Mouse (Mus musculus) spleen, embryonic (tissue): Measurements from ENCODE around the gene Map2.

ENCODE experiments used
- CTCF ChIA-PET: fragments of 350-600 bp; sonication (Branson Sonifier 250); formaldehyde crosslinking; loops from one replicate; lab custom pipeline; 2022; lab: Charles Lee

Gene Map2

GRCm38 (mm10) chr1:66175041-66175665 lies at the start of gene Map2:
TSS of gene Map2 (plus strand) at chr1:66175273.
- CTCF ChIA-PET = no interaction called here

GRCm38 (mm10) chr1:66133014-66133413 lies 42.1 kb upstream of the Map2 start:
- CTCF ChIA-PET = no interaction called here

DNA sequence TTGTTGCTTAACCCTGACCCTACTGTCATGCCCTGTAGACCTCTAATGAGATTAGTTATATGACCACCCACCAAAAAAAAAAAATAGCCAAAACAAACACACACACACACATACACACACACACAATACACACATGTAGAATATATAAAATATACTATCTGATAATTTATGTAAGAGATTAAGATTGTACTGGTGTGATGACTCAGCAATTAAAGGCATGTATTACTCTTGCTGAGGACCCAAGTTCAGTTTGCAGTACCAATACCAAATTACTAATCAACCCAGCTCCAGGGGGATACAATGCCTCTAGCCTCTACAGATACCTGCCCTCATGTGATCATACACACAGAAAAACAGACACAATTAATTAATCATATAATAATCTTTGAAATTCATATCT lies 39.7 kb upstream of the Map2 start:
- CTCF ChIA-PET = no interaction called here

DNA sequence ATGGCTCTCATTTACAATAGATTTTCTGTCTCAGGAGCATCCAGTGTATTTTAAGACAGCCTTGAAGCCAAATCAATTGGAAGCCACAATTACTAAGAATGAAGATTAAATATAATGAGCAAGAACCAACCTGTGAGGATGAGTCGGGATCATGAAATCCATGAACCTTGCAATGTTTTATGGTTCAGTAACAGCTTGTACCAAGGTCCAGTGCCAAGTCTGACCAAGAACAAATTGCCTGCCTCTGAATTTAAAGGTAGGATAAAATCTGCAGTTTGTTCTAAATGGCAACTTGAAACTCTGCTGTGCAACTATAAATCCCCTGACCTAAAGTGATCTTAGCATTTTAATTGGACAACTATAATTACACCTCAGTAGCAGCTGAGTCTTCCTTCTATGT lies 34.4 kb upstream of the Map2 start:
- CTCF ChIA-PET = no interaction called here

DNA sequence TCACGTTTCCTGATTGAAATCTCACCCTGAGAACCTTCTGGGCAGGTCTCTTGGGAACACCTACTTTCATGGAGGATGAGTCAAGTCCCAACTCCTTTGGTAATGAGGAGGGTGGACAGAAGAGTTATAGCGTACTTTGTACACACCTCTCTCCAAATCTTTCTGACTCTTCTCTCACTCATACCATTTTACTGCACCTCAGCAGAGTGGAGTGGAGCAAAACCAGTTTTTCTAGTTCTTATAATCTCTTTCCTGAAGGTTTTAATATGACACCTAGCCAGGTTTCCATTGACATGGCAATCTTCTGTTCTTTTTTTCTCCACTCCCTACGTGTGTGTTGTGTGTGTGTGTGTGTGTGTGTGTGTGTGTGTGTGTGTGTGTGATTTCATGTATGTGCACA lies 29.9 kb upstream of the Map2 start:
- CTCF ChIA-PET = no interaction called here

DNA sequence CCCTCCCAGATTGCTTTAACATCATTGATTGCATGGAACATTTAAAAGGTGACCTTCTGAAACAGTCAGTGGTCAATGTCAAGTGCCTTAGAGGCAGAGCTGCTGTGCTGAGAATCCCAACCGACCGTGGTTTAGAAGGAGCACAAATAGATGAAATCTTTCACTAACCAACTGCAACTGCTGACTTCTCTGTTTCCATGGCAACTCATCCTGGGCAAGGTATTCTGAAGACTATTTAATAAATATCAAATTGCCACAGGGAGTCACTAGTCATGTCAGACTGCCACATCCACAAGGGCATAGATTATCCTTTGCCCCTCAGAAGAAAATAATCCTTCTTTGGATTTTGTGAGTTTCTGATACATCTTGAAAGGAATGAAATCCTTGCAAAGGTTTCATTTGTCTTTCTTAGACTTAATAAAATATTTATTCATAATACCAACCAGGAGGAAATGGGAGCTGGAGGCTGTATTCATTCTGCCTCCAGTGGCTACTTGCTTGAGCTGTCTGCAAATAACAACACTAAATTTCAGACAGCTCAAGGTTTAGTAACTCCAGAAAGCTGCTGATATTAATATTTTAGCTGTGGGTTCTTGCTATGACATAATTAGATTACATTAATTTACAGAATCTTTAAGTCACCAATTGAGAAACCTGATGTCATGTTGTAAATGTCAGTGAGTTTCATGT lies 26.1 kb upstream of the Map2 start:
- CTCF ChIA-PET = no interaction called here

DNA sequence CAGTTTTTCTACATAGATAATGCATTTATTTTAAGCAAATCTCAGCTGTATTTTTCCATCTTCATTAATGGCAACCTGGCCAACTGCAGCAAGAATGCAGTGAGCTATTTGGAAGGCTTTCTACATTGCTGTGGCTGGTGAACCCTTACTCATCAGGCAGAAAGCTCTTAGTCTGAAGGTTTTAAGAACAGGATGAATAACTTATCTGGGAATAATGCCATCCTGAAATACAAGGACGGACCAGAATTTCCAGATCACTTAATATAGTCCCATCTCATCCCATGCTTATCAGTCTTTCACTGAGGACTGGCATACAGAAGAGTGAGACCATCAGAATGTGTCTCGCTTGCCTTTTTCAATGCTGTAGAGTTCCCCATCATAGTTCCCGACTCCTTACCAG lies 24.3 kb upstream of the Map2 start:
- CTCF ChIA-PET = no interaction called here

DNA sequence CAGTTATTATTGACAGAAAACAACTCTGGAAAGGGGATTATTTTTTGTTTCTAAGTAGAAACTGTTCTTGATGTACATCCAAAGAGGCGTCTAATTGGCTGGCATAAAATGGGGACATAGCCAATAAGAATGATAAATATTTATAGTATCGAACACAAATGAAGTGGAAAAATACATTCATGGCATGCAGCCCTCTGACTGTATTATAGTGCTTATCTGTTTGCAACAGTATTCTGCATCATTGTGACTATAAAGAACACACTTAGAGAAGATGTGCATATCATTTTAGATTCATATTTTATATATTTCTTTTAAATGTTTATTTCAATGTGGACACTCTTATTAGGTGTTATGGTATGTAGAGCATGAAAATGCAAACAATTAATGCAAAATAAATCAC lies 17.9 kb upstream of the Map2 start:
- CTCF ChIA-PET = no interaction called here

DNA sequence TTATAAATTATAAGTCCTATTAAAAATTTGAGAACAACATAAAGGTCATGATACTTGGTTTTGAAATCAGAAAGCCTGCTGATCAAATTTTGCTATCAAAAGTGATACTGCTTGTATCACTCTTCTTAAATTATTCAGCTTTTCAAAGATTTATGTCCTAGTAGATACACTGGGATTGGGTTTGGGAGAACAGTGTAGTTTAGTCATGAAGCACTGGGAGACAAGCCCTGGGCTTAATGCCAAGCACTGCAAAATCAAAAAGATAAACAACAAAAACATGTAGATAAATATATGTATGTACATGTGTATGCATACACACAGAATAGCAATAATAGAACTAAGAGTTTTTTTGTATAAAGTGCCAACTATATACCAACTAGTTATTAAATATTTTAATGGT lies 17.5 kb upstream of the Map2 start:
- CTCF ChIA-PET = no interaction called here

GRCm38 (mm10) chr1:66164648-66165047 lies 10.4 kb upstream of the Map2 start:
- CTCF ChIA-PET = no interaction called here

DNA sequence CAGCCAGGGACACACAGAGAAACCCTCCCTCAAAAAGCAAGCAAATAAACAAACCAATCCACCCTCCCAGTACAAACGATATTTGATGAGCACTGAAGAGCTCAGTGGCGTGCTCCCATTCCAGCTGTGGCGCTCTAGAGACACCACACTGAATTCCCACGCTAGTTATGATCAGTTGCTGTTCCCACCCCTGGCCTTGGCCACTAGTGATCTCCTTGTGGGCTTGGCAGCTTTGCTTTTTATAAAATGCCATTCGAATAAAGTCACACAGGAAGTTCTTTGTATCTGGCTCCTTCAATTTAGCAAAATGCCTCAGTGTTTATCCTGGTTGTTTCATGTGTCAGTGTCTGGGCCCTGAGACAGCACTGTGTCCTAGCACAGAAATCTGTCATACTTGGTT lies 6.4 kb upstream of the Map2 start:
- CTCF ChIA-PET = no interaction called here

DNA sequence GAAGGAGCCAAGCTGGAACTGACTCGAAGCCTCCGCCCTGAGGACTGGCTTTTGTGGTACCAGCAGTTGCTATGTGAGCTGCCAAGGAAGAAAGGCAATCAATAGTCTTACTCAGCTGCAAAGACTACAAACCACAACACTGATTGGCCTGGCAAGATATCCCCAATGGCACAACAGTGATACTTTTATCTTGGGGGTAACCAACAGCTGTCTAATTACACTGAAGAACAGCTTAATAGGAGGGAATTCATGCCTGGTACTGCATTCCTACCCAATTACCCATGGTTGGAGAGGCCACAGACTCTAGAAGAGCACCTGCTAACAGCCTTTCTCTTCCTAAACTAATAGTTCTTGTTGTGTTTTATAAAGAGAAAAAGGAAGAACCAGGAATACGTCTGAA lies 2.9 kb upstream of the Map2 start:
- CTCF ChIA-PET = no interaction called here

DNA sequence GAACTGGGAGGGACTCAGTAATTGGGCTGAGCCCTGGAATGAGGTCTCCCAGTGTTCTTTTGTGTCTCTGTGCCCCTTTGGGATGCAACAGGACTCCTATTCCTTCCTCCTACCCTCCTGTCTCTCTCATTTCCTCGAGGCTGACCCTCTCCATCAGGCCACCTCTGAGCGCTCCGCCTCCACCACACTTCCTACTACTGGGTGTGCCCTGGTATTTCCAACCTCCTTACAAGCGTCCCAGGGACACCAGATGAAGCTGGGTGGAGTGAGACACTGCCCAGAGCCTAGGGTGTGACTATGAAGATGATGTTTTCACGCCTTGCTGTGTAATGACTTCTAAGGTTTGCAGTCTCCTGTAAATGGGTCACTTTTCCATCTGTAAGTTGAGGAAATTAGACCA lies 1.4 kb upstream of the Map2 start:
- CTCF ChIA-PET = no interaction called here

DNA sequence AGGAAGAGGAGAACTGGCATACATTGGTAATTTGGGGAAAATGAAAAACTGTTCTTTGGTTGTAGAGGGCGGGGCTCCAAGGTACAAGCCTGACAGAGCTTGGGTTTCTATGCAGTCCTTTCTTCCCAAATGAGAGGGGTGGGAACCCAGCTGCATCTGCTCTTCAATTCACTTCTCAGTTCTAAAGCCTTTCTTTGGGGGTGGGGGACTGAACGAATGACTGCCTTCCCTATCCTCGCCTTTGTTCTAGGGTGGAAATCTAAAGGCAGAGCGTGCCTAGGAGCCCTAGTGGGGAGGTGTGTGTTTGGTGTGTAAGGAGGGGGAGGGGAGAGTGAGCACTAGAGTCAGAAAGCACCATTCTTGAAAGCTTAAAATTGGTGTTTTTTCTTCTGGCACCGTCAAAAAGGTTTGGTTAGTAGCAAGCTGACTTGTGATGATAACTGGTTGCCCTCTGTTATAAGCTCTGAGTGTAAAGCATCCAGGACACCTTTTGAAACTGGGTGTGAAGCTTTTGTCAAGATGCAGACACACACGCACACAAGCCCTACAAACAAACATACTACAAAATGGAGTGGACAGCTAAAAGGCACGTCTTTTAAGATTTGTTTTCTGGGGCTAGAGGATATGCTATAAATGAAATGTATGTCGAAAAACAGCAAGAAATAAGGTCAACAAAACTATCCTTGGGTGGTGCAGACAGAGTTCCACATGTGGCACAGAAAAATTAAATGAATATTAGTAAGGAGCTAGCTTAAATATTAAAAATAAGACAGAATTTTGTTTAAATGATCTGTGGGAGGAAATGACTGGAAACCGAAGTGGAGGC lies 1.2 kb downstream of the Map2 start:
- CTCF ChIA-PET = no interaction called here

DNA sequence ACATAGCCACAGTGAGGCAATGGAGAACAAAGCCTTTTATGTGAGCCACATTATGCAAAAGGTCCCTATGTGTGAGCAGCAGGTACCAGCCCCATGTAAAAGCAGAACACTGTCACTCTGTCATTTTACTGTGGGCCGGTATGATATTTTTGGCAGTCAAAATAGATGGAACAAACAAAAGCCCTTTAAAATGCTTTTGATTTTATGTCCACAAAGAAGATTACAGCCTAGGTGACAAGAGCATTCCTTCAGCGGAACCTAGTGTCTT lies 1.7 kb downstream of the Map2 start:
- CTCF ChIA-PET = no interaction called here

DNA sequence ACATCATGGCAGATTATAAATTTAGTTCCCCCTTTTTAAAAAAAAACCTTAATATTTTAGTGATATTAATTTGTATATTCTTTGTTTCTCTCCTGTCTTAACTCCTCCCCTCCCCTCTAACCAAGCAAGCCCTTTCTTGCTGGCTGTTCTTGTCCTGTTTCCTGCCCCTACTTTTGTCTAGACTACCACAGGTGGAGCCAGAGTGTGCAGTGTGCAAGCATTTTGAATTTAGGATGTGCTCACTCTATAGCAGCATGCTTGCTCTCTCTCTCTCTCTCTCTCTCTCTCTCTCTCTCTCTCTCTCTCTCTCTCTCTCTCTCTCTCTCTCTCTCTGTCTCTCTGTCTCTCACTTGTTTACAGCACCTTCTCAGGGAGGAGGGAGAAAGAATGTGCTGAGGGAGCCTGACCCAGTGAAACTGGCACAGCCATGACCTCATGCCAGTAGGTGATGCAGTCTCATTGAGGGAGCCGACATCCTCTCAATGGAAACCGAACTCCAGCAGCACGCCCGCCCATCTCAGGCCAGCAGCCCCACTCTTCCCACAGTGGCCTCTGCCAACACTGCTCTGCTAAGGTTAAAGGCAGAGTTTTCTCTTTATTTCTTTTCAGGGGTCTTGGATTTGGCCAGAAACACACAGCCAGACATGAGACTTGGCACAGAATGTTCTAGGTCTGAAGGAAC lies 2.6 kb downstream of the Map2 start:
- CTCF ChIA-PET = no interaction called here

DNA sequence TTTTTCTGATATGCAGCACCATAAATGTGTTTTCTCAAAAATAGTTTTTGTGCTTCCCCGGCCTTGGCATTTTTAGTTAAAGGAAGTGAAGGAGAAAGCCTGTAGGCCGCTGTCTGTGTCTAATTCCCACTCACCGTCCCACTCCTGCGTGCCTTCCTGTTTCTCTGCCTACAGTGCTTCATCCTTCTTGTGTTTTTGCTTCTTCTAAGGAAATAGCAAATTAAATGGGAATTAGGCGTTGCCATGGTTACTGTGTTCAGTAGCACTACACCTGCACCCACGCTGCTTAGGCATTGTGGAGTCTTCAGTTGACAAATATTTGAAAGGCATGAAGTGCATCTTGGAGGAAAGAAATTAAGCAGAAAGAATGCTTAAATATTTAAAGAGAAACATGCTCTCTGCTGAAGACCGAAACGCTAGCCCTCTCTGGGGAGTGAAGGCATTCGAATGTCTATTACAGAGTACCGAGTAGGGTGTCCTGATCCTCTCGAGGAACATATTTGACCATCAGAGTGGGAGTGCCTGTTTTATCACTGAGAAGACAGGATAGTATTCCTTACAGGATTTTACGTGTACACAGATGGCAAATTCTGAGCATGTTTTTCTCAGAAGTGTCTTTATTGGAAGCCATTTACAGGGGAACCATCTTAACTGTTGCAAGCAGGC lies 12.1 kb downstream of the Map2 start:
- CTCF ChIA-PET = no interaction called here

GRCm38 (mm10) chr1:66192401-66192800 lies 17.3 kb downstream of the Map2 start:
- CTCF ChIA-PET = no interaction called here

- CTCF ChIA-PET = no interaction called here
Measured at GRCm38 (mm10) chr1:66192891-66193290, 17.8 kb downstream of the Map2 start.

DNA sequence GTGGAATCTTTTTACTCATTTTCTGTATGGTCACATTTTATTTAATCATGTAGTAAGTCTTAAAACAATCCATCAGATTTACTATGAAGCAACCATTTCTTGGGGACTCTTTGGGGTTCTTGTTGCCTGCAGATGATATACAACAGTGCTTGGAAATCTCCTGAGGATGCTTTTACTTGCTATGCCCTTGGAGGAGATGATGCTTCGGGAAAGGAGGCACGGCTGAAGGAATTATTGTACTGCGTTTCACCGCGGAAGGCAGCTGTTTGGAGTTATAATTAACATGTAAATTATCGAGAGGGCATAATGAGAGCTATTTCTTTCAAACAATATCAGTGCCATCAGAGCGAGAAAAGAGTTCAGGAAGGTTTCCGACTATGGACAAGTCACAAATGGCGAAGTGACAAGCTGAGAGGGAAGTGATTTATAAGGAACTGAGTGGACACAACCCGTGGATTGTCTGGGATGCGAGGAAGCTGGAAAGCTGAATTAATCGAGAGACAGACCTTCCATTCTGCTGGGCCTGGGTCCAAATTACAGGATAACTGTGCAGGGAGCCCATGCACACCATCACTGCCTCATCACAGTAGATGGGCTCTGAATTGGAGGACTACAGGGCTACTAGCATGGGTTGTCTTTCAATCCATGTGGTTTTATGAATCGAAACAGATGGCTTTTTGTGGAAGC lies 20.1 kb downstream of the Map2 start:
- CTCF ChIA-PET = no interaction called here

GRCm38 (mm10) chr1:66196240-66196639 lies 21.2 kb downstream of the Map2 start:
- CTCF ChIA-PET = no interaction called here

DNA sequence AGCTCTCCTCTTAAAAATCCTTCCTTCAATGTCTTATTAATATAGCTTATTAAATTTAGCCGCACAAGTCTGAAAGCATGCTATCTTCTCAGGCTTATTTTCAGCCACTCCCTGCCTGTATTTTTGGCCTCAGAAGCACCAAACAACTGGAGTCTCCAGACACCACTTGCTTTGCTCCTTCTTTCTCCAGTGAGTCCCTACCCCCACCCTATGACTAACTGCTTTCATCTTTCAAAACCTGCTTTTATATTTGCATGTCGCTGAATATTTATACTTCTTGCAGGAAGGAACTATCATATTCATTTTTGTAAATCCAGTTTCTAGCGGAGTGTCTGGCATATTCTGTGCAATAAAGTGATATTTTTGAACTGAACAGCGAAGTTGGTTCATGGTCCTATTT lies 21.6 kb downstream of the Map2 start:
- CTCF ChIA-PET = no interaction called here
